Mouse (Mus musculus) adrenal gland, postnatal 25 days (tissue): ENCODE measurements around the gene Scyl3. TPM values are rescaled to one million over a fixed set of nuclear protein-coding genes. Genes with fewer than 3 reads are reported as not detected.

Experiments
- DNase-seq: peaks from one replicate; pipeline ENCODE4 v3.0.0; 2021; ENCODE audit warnings: mixed read lengths
- long read RNA-seq: library from polyadenylated mRNA; stranded (forward); transcript quantifications from one replicate; pipeline ENCODE4 v2.0.0, GENCODE M21; 2021
- total RNA-seq: library from RNA; stranded (reverse); gene quantifications from 2 replicates; pipeline ENCODE4 v1.2.3, GENCODE M21; 2021

The Scyl3 gene
- 19.7 and 24.5 TPM in 2 replicates for total RNA-seq
- long read RNA-seq, full-length matches to known transcripts = 3 of 21 reads
- long read RNA-seq, partial matches to known transcripts = 7 of 21 reads
- long read RNA-seq, other reads (novel, unspliced or antisense) = 11 of 21 reads

GRCm38 (mm10) chr1:163928846-163929245 lies at the start of gene Scyl3:
TSS of gene Scyl3 (plus strand) at chr1:163929100.
- DNase-seq = no peak

DNA sequence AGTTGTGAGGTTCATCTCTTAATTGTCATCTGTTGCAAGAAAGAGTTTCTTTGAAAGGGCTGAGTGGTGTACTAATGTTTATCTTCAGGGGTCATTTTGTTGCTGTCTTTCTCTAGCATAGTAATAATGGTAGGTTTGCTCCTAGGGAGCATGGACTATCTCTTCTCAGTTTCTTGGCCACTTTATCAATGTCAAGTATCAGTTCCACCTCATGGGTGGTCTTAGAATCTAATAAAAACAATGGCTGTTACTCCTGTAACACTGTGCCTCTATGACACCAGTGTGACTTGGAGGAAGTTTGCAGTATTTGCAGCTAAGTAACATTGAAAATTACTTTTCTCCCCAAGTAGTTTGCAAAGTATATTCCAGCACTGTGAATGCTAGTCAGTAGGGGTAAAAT lies 39.3 kb upstream of the Scyl3 start:
- no peak for DNase-seq

GRCm38 (mm10) chr1:163893294-163893693 lies 35.6 kb upstream of the Scyl3 start:
- DNase-seq = no peak

GRCm38 (mm10) chr1:163893774-163894527 lies 34.9 kb upstream of the Scyl3 start:
- no peak for DNase-seq

GRCm38 (mm10) chr1:163898291-163898764 lies 30.6 kb upstream of the Scyl3 start:
- no peak for DNase-seq

DNA sequence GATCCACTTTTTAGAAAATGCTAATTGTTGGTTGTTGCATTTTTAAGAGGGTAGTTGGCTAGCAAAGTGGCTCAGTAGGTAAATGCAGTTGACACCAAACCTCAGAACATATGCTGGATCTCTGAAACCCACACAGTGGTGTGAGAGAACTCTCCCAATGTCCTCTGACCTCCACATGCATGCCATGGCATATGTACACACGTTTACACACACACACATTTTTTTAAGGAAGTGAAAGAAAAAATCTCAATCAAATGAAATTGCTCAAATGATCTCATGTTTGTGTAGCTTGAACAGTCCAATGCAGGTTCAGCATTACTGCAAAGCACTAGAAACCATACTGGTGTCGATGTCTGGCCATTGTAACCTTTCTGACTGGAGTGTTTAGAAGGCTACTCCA lies 29.3 kb upstream of the Scyl3 start:
- no peak for DNase-seq

GRCm38 (mm10) chr1:163900168-163900567 lies 28.7 kb upstream of the Scyl3 start:
- no peak for DNase-seq

DNA sequence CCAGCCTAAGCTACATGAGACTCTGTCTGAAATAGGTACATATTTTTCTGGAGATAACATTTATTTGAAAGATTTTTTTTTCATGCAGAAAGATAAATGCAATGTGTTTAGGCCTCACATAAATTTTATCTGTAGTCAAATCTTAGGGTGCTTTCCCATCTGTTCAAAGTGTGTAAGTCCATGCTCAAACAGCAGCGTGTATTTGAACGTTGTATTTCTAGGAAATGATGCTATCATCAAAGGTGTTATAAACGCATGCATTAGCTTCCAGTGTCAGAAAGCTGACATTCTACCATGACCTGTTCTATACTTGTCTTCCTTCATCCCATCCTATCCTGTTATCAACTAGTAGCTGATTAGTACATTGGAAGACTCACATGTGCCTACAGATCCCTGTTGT lies 25.5 kb upstream of the Scyl3 start:
- no peak for DNase-seq

GRCm38 (mm10) chr1:163907007-163907811 lies 21.7 kb upstream of the Scyl3 start:
- no peak for DNase-seq

DNA sequence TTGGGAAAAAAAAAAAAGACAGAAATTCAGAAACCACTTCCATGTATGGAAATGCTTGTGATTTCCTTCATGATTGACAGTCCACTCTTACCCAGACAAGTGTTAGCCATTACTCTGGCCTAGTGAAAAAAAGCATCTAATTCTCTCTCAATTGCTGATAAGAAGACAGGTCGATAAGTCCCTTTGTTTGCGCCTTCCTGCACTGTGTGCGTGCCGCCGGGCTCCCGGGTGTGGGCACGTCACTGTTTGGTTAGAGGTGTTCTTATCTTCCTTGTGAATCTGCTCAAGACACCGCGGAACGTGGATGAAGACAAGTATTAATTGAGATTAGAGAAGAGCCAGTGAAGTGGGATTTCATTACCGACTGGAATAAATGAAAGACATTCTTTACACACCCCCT lies 20.5 kb upstream of the Scyl3 start:
- DNase-seq = no peak

GRCm38 (mm10) chr1:163910343-163910742 lies 18.6 kb upstream of the Scyl3 start:
- no peak for DNase-seq

GRCm38 (mm10) chr1:163910785-163911184 lies 18.1 kb upstream of the Scyl3 start:
- no peak for DNase-seq

- DNase-seq = no peak
Observed at GRCm38 (mm10) chr1:163911981-163912380, 16.9 kb upstream of the Scyl3 start.

DNA sequence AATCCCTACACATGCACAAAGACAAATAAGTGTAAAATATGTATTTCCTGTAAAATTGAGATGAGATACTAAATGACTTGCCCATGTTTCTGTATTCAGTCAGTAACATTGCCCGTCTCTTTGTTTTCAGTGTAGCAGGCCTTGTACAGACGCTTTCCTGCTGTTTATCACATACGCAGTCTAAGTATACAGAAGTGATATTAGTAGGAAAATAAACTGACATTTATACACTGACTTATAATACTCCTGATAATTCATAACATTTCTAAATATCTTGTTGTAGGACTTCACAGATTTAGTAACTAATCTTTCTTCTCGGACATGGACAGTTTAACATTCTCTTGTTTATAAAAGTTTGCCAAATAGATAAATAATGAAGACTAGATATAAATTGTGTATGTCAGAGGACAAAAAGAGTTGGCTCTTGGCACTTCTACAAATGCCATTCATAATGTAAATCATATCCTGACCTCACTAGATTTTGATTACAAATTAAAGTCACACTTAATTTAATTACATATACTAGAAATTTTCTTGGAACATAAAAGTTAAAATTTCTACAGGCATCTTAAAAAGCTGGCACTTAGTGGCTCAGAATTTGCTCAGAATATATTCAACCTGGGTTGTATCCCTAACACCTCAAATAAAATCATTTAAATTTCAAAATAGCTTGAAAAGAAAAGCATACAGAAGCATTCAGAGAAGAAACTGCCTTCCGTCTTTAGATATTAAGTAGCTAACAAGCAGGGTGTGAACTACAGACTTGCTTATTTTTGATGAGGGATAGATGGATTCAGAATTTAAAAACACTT lies 11.3 kb upstream of the Scyl3 start:
- DNase-seq = no peak

DNA sequence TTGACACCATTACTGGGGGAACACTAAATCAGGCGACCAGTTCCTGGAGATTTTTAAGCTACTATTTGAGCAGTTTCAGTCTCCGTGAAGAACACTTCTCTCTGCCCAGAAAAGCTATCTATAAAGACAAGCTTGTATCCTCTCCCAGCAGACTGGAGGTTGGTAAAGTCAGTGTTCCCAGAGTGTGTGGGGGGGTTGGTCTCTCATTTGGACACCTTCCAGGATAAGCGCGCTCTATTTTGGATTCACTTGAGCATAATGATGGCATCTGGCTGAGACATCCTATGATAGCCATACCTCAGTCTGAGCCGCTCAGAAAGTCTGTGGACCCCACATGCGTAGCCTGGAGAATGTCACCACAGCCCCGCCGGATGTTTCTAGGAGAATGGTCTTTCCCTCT lies 4.8 kb upstream of the Scyl3 start:
- no peak for DNase-seq

DNA sequence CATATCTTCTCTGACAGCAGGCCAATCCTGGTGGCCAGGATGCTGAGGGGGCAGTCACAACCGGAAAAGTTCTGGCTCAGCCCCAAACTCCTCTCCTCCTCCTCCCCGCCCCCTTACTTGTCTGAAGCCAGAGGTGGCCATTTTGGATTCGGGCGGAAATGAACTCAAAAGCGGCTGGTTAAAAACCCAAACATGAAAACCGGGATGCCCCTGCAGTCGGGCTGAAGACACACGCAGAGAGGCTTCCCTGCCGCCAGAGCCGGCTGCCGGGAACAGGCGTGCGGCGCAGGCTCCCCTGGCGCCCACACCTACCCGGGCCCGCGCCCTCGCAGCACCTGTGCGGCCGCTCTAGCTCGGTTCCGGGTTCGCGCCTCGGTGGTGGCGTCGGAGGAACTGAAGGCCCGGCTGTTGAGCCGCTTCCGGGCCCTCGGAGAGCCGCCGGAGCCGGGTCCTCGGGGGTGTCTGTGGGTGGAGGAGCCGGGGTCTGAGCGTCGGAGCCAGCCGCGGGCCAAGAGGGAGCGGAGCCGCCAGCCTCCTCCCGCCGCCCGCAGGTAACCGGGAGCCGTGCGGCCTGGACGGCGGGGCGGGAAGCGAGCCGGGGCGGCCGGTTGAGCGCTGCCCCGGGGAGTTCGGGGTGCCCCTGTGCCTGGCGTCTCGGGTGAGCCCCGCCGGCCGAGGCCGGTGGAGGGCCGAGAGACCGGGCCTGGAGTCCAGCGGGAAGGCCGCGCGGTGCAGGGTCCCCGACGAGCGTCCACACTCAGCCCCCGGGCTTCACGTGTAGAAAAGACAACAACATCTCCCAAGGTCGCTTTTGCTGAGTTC lies 947 bp downstream of the Scyl3 start:
- DNase-seq = peak; percentile 87

DNA sequence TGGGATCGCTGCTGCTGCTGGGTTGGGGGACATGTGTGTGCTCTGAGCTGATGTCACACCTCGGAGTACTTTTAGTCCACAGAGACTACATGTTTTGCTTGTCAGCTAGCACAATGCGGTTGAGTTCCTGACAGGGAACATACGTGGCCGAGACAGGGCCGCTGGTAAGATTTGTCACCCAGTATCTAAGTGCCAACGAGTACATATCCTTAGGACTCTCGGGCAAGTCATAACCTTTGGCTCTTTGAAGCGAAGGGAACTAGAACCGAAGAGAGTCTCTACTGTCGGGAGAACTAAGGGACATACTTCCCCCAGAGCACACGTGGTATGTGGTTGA lies 1.5 kb downstream of the Scyl3 start:
- no peak for DNase-seq

- DNase-seq = no peak
Observed at GRCm38 (mm10) chr1:163931801-163932200, 2.9 kb downstream of the Scyl3 start.

DNA sequence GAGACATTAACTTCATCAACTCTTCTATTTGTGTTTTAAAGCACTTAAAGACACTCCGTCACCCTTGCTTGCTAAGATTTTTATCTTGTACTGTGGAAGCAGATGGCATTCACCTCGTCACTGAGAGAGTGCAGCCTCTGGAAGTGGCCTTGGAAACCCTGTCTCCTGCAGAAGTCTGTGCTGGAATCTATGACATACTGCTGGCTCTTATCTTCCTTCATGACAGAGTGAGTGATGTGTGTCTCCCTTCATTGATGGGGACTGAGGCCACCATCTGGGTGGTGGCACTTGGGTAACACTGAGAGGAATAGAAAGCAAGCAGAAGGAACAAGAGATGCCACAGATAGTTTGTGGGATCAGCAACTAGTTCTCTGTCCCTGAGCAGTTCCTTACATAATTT lies 5.7 kb downstream of the Scyl3 start:
- DNase-seq = no peak

DNA sequence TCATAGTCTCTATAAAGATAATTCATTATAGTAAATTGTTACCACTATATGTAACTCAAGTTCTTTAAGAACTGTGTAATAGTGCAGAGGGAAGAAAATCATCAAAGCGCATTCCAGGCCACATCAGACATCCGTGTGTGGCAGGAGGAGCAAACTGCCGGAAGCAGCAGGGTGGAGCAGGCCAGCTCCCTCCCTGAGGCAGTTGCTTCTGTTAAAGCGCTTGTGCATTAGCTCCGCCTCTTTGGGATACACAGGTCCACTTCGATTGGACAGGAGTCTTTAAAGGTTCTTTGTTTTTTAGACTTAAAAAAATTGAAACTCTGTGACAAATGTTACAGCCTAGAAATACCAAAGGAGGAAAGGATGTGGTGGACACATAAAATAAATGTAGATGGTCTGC lies 13.2 kb downstream of the Scyl3 start:
- DNase-seq = no peak

- DNase-seq = no peak
Observed at GRCm38 (mm10) chr1:163953396-163953795, 24.5 kb downstream of the Scyl3 start.

DNA sequence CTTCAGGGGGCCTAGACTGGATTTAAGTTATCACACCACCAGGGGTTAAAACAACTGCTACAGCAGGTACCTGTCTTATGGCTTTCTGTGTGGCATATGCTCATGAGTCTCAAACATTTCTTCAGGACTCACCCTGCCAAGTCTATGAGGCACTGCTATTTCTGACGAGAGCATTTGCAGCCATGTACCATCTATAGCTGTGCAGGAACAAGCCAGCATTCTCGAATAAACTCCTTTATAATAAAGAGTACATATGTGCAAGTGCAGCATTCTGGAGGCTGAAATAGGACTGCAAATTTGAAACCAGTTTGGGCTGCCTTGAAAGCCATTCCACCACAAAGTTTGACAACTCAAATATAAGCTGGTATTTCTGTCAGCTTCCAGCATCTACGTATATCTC lies 29.1 kb downstream of the Scyl3 start:
- no peak for DNase-seq
